Mouse (Mus musculus) left cerebral cortex, postnatal 14 days (tissue): ENCODE results near the gene Gcg. TPM values are rescaled to one million over a fixed set of nuclear protein-coding genes. Genes with fewer than 3 reads are reported as not detected.

ENCODE experiments used
- DNase-seq, 2 experiments: peaks; one replicate each; pipeline ENCODE4 v3.0.0; 2021 to 2022; ENCODE audit warnings: low spot score in 2 of 2, mixed read lengths in 1 of 2
- intact Hi-C: fragments of 180-260 bp; cut with DNase I; formaldehyde crosslinking; loops from one replicate; pipeline ENCODE4 v1.15.1; 2025
- long read RNA-seq, 2 experiments: library from polyadenylated mRNA; stranded (forward); transcript quantifications; one replicate each; pipeline ENCODE4 v2.0.0; 2021
- total RNA-seq, 2 experiments: library from RNA; stranded (reverse); gene quantifications; 2 replicates each; pipeline ENCODE4 v1.2.3; 2021

Gcg gene
- not detected for total RNA-seq
- long read RNA-seq, experiment 1: 0 reads
- long read RNA-seq, experiment 2: 0 reads

DNA sequence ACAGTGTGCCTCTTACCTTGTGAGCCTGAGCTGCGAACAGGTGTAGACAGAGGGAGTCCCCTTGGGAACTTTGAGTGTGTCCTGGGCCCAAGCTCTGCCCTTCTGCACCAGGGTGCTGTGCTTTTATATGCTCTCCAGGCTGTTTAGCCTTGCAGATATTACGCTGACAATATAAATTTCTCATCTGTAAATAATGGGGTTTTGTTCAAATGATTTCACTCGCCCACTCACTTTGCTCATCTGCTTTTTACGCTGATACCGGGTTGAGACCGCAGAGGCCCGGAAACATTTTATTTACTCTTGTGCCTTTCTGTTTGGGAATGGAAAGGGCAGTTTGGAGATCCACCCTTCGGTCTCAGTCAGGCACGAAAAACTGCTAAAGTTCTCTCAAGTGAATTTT, at the start of gene Gcg:
TSS of gene Gcg (minus strand) at position 101 of the 400 bp plus-strand sequence.
- DNase-seq: no peak
- intact Hi-C loops: no loop called here

DNA sequence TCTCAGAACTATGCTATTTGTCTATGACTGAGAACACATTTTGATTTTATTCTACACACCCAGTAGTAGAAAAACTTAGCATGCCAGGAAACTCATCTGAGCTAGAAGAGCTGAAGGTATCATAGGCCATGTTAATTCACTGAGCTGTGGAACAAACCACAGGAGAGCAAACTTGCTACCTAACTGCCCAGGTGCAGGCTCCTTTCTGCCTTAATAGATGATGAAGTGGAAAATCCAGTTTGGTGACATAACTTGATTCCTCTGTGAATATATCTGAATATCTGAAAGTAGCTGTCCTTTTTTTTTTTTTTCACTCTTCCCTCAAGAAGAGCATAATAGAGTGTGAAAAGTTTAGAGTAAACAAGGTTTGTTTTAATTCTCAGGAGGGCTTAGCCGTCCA, 47.6 kb upstream of the Gcg start:
- intact Hi-C loops: no loop called here
- DNase-seq: no peak

DNA sequence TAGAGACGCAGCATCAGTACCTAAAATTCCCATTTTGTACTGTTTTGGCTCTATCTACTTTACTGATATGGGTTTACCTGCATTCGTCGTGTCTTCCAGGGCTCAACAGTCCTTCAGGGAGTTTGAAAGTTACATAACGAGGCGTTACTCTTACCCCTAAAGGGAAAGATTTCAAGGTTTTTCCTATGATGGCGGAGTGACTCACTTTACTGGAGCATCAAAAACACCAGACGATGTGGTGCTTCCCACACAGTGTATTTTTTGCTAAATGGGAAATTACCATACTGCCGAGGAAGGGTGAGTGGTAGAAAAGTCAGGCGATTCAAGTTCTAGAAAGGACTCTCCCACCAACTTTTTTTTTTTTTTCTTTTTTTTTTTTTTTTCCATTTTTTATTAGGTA, 42.9 kb upstream of the Gcg start:
- DNase-seq: peak; percentile 25 to 43
- intact Hi-C loops: loop anchor here (10.0 kb wide), 1 partner anchor 98 kb away; no protein-coding TSS in a partner anchor

DNA sequence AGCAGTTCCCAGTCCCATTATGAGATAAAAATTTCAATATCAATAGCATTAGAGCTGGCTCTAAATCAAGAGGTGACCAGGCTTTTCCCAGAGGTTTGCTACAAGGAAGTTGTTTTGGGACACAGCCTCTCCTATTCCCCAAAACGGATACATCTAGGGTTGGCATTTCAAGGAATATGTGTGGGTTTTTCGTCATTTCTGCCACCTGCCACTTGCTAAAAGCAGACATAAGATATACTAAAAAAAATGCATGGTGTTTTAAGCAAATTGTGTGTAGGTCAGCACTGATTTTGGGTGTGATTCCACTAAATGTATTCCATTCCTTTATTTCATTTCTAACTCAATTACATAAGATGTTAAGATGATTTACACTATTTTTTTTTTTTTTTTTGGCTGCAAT, 34.3 kb upstream of the Gcg start:
- DNase-seq: peak; percentile 54 to 68
- intact Hi-C loops: no loop called here

DNA sequence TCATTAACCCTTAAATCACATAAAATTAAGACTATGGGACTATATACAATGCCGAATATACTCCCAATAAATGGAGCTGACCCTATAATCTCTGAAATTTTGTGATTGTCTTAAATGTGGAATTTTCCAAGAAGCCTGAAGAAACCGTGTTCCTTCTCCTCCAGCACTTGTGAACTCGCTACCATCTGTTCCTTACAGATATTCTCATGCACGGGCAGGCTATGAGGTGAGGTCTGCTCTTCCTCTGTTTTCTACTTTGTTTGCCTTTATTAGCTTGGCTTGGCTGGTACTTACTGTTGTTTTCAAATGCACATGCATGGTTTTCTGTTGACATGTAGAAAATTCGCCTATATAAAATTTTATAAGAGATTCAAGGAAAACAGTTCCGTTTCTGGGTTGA, 31.0 kb upstream of the Gcg start:
- DNase-seq: no peak
- intact Hi-C loops: no loop called here

DNA sequence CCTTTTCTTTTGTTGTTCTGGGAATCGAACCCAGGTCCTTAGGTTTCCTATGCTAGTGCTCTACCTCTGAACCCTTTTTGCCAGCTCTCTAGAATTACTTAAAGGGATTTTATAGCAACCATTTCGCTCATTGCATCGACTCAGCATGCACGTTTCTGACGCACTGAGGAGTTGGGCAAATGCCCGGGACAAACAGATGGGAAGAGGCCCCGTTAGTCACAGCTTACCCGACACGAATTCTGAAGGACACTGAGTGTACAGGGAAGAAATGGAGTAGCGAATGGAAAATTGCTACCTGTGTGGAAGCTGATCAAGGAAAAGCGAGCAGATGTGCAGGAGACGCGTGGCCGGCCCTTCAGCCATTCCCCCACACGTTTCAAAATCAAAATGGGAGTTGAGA, 30.0 kb upstream of the Gcg start:
- DNase-seq: peak; percentile 71 to 81
- intact Hi-C loops: no loop called here

DNA sequence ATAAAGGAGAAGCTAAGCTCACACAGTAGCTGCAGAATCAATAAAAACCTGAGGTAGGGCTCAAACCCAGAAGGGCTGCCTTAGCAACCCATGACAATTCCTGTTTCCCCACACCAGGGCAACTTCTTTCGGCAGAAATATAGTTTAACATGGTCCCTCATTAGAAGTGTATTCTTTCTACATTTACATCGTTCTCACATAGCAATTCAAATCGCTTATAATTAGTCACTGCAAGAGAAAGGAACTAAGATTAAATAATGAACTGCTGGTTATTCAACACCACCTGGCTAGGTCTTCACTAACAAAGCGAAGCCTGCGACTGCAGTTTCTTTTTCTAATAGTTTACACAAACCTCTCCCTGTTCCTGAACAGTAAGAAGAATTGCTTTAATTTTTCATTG, 23.7 kb upstream of the Gcg start:
- DNase-seq: no peak
- intact Hi-C loops: no loop called here

DNA sequence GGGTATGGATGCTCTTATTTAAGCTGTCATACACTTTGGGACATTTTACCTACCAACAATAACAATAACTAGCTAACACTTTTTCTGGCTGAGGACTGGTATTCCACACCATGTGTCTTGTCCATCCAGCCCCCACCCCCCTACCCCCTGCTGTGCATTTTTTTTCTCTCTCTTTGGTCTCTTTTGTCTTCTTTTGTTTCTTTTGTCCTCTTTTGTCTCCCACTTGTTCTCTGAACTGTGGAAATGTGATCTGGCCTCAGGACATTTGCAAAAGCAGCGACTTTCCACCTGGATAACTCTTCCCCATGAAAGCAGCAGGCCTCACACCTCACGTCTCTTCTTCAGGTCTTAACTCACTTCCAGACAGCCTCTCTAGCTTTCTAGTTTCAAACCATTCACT, 23.0 kb upstream of the Gcg start:
- intact Hi-C loops: no loop called here
- DNase-seq: no peak

DNA sequence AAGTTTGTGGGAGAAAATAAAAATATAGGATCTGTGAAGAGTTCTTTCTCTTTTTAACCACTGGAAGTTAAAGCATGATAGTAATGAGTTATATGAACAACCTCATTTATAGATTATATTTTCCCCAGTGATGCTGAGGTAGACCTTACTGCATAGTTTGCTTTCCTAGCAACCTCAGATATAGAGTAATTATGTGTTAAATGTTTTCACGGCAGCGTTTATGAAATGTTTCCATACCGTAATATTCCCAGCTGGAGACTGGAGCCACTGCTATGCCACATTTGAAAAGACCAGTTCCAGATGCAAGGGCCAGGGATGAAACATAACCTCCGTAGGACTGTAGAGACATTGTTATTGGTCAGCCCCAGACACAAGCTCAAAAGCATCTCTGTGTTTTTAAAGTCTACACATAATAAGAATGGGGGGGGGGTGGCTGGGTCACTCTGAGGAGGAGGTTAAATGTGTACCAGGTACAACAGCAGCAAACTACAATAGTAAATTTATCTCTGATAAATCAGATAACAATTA, 20.9 kb upstream of the Gcg start:
- intact Hi-C loops: no loop called here
- no peak for DNase-seq

DNA sequence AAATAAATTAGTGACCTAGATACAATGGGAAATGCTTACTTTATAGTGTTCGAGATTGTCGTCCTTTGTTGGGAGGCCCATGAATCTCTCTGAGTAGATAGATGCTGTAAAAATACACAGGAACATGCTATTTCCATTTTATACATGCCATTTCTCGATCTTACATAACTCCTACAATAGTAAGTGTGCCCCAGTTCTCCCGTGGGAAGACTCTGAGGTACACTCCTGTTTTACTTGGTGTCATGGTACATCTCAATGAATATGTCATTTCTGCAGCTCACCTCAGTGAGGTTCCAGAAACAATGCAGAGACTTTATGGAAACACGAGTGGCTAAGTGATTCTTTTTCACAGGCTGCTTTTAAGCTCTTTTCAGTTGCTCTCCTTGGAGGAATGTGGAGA, 19.9 kb upstream of the Gcg start:
- peak in 1 of 2 experiments; percentile 63 for DNase-seq
- intact Hi-C loops: no loop called here

DNA sequence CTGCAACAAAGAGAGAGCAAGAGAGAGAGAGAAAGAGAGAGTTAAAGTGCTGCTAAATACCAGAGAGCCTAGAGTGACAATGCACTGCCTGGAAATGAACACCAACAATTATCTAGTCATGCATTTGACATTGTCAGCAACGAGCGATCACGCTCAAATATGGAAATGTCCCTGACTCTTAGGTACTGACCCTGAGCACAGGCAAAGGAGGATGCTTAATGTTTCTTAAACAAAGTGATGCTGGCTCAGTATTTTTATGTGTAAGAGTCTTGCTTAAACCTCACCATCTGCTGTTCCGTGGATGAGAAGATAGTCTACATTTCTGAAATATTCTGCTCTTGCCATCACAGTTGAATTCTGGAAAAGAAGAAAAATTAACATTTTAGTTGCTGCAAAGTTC, 19.1 kb upstream of the Gcg start:
- DNase-seq: peak in 1 of 2 experiments; percentile 39
- intact Hi-C loops: no loop called here

DNA sequence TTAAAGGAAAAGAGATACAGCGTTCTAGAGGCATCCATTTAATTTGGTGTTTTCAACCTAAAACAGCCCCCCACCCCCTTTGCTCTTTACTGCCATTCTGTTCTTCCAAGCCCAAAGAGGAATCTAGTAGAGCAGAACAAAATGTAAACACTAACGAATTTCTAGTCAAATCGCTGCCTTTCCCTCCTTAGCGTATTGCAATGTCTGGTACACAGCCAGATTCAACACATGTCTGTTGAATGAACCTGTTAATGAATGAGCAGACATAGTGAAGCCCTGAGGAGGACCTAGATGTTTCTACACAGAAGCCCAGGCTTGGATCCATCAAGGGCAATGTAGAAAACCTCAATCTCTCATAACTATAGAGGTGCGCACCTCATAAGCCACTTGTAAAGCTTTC, 15.4 kb upstream of the Gcg start:
- intact Hi-C loops: no loop called here
- DNase-seq: no peak

DNA sequence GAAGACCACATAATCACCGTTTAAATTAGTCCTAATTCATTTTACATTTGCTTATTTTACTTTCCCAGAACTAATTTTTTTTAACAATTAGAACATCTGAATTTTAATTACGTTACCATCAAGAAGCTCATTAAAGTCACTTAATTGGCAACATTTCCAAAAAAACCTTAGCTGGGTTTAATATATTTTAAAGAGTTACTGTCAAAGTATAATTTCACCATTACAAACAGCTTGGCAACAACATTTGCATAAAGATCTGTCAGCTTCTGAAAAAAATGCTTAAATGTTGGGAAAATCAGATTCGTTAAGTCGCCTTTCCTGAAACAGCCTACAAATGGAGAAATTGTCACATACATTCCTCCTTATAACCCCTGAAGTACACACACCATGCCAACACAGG, 14.6 kb upstream of the Gcg start:
- intact Hi-C loops: no loop called here
- no peak for DNase-seq

DNA sequence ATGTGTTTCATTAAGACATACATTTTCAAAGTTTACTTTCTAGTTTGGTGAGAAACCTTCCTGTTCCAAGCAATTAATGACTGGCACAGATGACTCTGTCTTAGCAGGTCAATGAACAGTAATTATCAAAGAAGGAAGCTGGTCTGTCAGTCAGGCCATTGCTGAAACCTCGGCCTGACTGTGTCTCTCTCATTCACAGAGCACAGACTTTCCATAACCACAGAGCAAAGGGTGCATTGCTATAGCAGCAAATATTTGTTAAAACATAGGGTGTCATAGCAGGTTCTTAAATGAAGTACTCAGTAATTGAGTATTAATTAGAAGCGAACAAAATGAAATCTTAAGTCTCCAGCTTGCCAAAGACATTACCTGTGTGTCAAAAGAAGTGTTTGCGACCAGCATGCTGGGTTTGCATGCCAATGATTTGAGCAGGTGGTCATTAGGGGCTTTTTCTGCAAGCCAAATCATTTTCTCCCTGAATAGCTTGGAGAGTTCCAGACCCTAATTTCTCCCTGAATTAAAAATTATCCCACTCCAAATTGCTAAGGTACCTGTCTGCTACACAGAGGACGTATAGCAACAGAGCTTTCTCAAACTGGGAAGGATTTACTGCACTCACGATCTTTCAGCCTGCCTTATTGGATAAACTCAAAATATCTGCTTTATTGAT, 14.0 kb upstream of the Gcg start:
- intact Hi-C loops: no loop called here
- no peak for DNase-seq

DNA sequence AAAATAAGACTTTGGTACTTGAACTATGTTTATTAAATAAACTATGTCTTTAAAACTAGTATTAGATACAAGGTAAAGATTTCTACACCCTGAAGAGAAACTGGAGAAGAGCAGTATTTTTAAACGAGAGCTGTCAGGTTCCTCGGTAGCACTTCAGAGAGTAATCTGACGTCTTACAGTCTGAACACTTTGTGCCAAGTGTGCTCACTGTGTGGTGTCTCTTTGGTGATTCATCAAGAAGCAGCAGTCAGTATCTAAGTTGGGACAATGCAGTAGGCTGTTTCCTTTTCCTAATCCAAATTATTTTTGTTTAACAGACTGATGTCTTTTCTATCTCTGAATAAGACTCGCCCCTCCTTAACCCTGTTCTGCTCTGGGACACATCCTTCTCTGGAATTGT, 12.0 kb upstream of the Gcg start:
- intact Hi-C loops: no loop called here
- DNase-seq: peak in 1 of 2 experiments; percentile 66

DNA sequence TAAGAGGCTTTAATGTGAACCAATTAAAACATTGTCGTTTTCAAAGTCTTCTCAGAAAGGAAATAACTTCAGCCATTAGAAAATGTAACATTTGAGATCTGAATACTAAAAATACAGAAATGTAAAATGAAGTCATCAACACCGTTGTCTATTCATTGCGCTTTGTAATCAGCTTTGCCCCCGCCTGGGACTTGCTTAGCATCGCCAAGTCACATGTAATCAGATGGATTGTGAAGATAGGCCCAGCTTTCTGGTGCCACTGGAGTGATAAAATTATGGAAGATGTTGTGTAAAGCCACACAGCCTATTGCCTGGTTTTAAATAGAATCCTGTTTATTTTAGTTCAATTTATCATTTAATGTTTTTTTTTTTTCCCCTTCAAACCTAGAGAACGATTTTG, 6.4 kb upstream of the Gcg start:
- intact Hi-C loops: no loop called here
- DNase-seq: peak in 1 of 2 experiments; percentile 20

DNA sequence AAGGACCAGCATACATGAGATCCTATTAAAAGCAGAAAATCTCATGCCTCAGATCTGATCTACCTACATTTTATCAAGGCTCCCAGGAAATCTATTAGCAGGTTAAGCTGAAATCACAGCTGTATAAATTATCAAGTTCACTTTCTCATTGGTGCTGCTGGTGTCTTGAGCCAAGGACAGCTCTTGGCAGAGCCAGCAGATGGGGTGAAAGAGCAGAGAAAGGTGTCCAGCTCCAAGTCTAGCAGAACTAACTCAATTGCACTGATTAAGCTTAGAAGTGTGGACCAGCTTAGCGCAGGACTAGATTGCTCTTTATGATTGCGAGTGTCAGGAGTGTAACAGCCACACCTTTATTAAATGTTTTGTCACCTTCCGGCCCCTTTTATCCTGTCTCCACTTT, 1.5 kb upstream of the Gcg start:
- no peak for DNase-seq
- intact Hi-C loops: no loop called here

DNA sequence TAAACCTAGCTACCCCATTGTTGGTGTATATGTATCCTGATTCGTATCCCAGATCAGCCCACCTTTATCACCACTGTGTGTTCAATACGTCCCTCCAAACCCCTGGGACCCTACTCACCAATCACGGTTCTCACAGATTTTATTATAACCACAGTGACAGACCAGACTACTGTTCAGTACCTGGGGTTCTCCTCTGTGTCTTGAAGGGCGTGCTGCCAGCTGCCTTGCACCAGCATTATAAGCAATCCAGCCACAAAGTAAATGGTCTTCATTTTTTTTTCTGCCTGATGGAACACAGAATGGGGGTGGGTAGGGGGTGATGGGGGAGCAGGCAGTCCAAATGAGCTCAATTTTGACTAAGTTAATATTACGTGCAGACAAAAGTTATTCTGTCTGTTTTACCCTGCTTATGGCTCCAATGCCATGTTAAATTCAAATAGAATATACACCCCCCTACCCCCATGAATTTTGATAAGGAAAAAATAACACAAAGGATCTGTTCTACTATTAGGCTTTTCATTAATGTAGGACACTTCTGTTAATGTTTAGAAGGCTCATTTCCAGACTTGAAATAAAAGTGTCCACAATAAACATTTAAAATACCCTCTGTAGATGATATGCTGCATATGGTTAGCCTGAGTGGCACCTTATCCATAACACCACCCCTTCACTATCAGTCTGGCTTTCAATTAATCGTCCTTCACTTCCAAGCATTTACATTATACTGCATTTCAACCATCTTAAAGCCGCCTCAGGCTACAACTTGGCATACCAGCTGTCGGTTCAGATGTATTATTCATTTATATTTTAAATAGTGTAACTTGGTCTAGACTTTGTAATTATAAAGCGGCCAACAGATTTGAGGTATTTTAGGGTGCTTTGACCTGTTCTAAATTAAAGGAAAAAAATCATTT, 2.9 kb downstream of the Gcg start:
- intact Hi-C loops: no loop called here
- DNase-seq: no peak

DNA sequence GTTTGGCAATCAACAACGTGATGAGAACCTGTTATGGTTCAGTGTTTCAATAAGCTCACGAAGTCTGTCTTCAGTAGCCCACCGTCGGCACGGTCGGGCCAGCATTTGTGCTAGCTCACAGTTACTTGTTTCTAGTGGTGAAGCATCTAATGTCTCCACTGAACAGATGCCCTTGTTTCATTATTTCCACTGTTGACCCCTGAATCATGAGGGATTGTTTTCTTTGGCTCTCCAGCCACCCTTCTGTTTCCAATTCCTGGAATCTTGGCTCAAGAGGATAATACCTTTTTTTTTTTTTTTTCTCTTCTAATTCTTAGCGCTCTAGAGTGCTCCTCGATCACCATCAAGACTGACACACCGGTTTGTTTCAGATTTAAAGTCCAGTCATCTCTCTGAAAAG, 13.9 kb downstream of the Gcg start:
- no peak for DNase-seq
- intact Hi-C loops: no loop called here

DNA sequence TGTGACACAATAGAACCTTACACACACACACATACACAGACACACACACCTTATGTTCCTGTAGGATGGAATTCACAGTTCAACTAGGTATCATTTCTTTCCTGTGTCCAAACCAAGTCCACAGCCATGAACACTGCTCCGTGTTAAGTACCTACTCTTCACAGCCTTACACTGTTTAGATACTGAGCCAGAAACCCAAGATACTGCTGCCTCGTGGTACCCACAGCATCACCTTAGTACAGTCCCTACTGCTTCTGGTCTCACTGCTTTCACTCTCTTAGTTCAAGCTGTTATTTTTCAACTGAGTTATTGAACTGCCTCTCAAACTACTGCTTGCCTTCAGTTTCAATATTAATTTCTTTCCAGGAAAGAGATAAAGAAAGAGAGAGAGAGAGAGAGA, 20.2 kb downstream of the Gcg start:
- DNase-seq: no peak
- intact Hi-C loops: loop anchor here (5.0 kb wide), 1 partner anchor 806 kb away; no protein-coding TSS in a partner anchor

DNA sequence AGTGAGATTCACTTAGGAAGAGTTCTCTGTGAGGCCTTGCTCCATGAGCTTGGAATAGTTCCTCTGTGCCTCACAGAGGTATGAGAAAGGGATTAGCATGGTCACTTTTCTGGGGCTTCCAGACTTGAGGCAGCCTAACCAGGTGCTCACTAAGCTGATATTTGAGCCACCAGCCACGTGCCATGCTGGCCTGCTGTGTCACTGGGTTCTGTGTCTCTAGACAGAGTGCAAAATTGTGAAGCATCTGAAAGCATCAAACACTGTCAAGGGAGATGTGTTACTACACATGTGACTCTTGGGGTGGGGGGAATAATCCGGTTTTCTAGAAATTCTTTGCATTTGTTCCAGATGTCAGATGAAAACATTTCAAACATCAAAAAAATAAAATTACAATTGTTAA, 21.3 kb downstream of the Gcg start:
- intact Hi-C loops: loop anchor here (5.0 kb wide), 1 partner anchor 805 kb away; no protein-coding TSS in a partner anchor
- DNase-seq: no peak
